Mouse (Mus musculus) lung, embryonic 15.5 days (tissue): ENCODE data around the gene Rcor1. TPM values are rescaled to one million over a fixed set of nuclear protein-coding genes. Genes with fewer than 3 reads are reported as not detected.

Experiments
- ATAC-seq: fragments of 200-750 bp; cut with Nextera tagmentation; 2 replicates; pipeline ENCODE4 v1.8.0; 2017; ENCODE audit warnings: moderate number of reproducible peaks, borderline replicate concordance; ENCODE audit not compliant: low FRiP score, low TSS enrichment; ENCODE audit errors: extremely low read depth
- H3K27ac ChIP-seq: fragments of 300-500 bp; sonication (generic); 2 replicates; pipeline ENCODE4 v1.5.1; 2015; ENCODE audit warnings: moderate library complexity, mild to moderate bottlenecking, inconsistent platforms
- H3K27me3 ChIP-seq: fragments of 300-500 bp; sonication (generic); 2 replicates; pipeline ENCODE4 v1.6.1; 2015; ENCODE audit warnings: inconsistent platforms
- H3K36me3 ChIP-seq: fragments of 300-500 bp; sonication (generic); 2 replicates; pipeline ENCODE4 v1.6.1; 2015; ENCODE audit warnings: inconsistent platforms
- H3K4me1 ChIP-seq: fragments of 300-500 bp; sonication (generic); 2 replicates; pipeline ENCODE4 v1.6.1; 2015; ENCODE audit warnings: inconsistent platforms
- H3K4me2 ChIP-seq: fragments of 300-500 bp; sonication (generic); 2 replicates; pipeline ENCODE4 v1.6.1; 2015; ENCODE audit warnings: inconsistent platforms, mild to moderate bottlenecking, moderate library complexity
- H3K4me3 ChIP-seq: fragments of 300-500 bp; sonication (generic); 2 replicates; pipeline ENCODE4 v1.5.1; 2015; ENCODE audit warnings: mild to moderate bottlenecking, inconsistent platforms
- H3K9ac ChIP-seq: fragments of 300-500 bp; sonication (generic); 2 replicates; pipeline ENCODE4 v1.6.1; 2015; ENCODE audit warnings: inconsistent platforms
- H3K9me3 ChIP-seq: fragments of 300-500 bp; sonication (generic); 2 replicates; pipeline ENCODE4 v1.6.1; 2016; ENCODE audit warnings: inconsistent platforms
- WGBS: fragments of 180-500 bp; shearing (Covaris S2); methylation state at CpG from one replicate; pipeline ENCODE4 v1.1.7; 2015; 5-methylcytosine and 5-hydroxymethylcytosine counted together
- polyA plus RNA-seq: library from polyadenylated mRNA; unstranded; fragments of >200 nt; fragmentation: Nextera tagmentation; extraction: Ambion mirVana; gene quantifications from 2 replicates; pipeline ENCODE4 v1.2.1, GENCODE M21; 2015

Rcor1 gene
- polyA plus RNA-seq, 1 experiment from 2014 or later = 10.9 TPM

GRCm38 (mm10) chr12:111005803-111006202 is 33.3 kb upstream of the Rcor1 start:
- H3K27ac ChIP-seq = 0 out of 2 replicates have a peak overlapping the region, but pooled peaks have one; percentile 63
- no peaks in the 10 kb centered on the region for H3K9me3 ChIP-seq
- WGBS = 55% methylated on average over 6 of the region's 6 CpGs
- no peaks in the 10 kb centered on the region for H3K36me3 ChIP-seq
- ATAC-seq = no peak; the same call in 1 of the 2 replicates
- H3K4me1 ChIP-seq = peaks cover 35% of the 10 kb centered on the region
- no peak overlapping the region for H3K4me3 ChIP-seq
- no peak overlapping the region for H3K9ac ChIP-seq
- no peaks in the 10 kb centered on the region for H3K27me3 ChIP-seq
- no peak overlapping the region for H3K4me2 ChIP-seq

GRCm38 (mm10) chr12:111006339-111006738 is 32.8 kb upstream of the Rcor1 start:
- 0 out of 2 replicates have a peak, but pooled peaks have one; percentile 12 for ATAC-seq
- Histone ChIP-seq H3K4me1 (peaks cover 35% of the 10 kb centered on the region), H3K4me2 (no peak overlapping the region), H3K27ac (peak overlapping the region; percentile 63), H3K4me3 (no peak overlapping the region), H3K9ac (no peak overlapping the region), H3K36me3 (no peaks in the 10 kb centered on the region), H3K9me3 (no peaks in the 10 kb centered on the region), H3K27me3 (no peaks in the 10 kb centered on the region)
- WGBS = 38% methylated on average over 5 of the region's 5 CpGs

GRCm38 (mm10) chr12:111007134-111008103 is 31.7 kb upstream of the Rcor1 start:
- ATAC-seq = peak; percentile 15; the same call in 1 of the 2 replicates
- Histone ChIP-seq H3K27me3 (no peaks in the 10 kb centered on the region), H3K9ac (no peak overlapping the region), H3K4me1 (peaks cover 35% of the 10 kb centered on the region), H3K4me3 (no peak overlapping the region), H3K4me2 (no peak overlapping the region), H3K27ac (peak overlapping the region; percentile 63), H3K9me3 (no peaks in the 10 kb centered on the region), H3K36me3 (no peaks in the 10 kb centered on the region)
- WGBS = 45% methylated on average over 14 of the region's 14 CpGs

GRCm38 (mm10) chr12:111008500-111009490 is 30.4 kb upstream of the Rcor1 start:
- Histone ChIP-seq H3K36me3 (no peaks in the 10 kb centered on the region), H3K4me3 (no peak overlapping the region), H3K27me3 (no peaks in the 10 kb centered on the region), H3K9me3 (no peaks in the 10 kb centered on the region), H3K27ac (peak overlapping the region; percentile 51), H3K4me1 (peaks cover 35% of the 10 kb centered on the region), H3K9ac (no peak overlapping the region), H3K4me2 (no peak overlapping the region)
- WGBS = 39% methylated on average over 11 of the region's 11 CpGs
- ATAC-seq = peak; percentile 50; the same call in 1 of the 2 replicates

GRCm38 (mm10) chr12:111009615-111010257 is 29.4 kb upstream of the Rcor1 start:
- H3K27me3 ChIP-seq = no peaks in the 10 kb centered on the region
- H3K4me3 ChIP-seq = no peak overlapping the region
- no peaks in the 10 kb centered on the region for H3K36me3 ChIP-seq
- peaks cover 35% of the 10 kb centered on the region for H3K4me1 ChIP-seq
- peak overlapping the region; percentile 37; the same call in 1 of the 2 replicates for H3K27ac ChIP-seq
- no peaks in the 10 kb centered on the region for H3K9me3 ChIP-seq
- ATAC-seq = no peak
- no peak overlapping the region for H3K9ac ChIP-seq
- no peak overlapping the region for H3K4me2 ChIP-seq
- 42% methylated on average over 6 of the region's 6 CpGs for WGBS

- Histone ChIP-seq H3K36me3 (no peaks in the 10 kb centered on the region), H3K4me3 (no peak overlapping the region), H3K9ac (no peak overlapping the region), H3K27me3 (no peaks in the 10 kb centered on the region), H3K4me2 (no peak overlapping the region), H3K9me3 (no peaks in the 10 kb centered on the region), H3K4me1 (0 out of 2 replicates have a peak, but pooled peaks cover 3% of the 10 kb centered on the region), H3K27ac (no peak overlapping the region)
- ATAC-seq = no peak
- 70% methylated on average over 3 of the region's 3 CpGs for WGBS
Measured at GRCm38 (mm10) chr12:111016807-111017206, 22.3 kb upstream of the Rcor1 start.

GRCm38 (mm10) chr12:111018068-111018467 is 21.1 kb upstream of the Rcor1 start:
- Histone ChIP-seq H3K9ac (no peak overlapping the region), H3K4me3 (no peak overlapping the region), H3K36me3 (no peaks in the 10 kb centered on the region), H3K4me2 (no peak overlapping the region), H3K9me3 (no peaks in the 10 kb centered on the region), H3K27me3 (no peaks in the 10 kb centered on the region), H3K4me1 (0 out of 2 replicates have a peak, but pooled peaks cover 3% of the 10 kb centered on the region), H3K27ac (no peak overlapping the region)
- WGBS = 87% methylated on average over 11 of the region's 11 CpGs
- no peak for ATAC-seq

GRCm38 (mm10) chr12:111019086-111019485 is 20.1 kb upstream of the Rcor1 start:
- no peak for ATAC-seq
- H3K9me3 ChIP-seq = no peaks in the 10 kb centered on the region
- 89% methylated on average over 2 of the region's 2 CpGs for WGBS

GRCm38 (mm10) chr12:111021138-111021537 is 18.0 kb upstream of the Rcor1 start:
- H3K27me3 ChIP-seq = no peaks in the 10 kb centered on the region
- no peak for ATAC-seq
- WGBS = 7% methylated on average over 1 of the region's 1 CpGs

More at GRCm38 (mm10) chr12:111019086-111019485, 20.1 kb upstream of the Rcor1 start:
- Histone ChIP-seq H3K36me3 (no peaks in the 10 kb centered on the region), H3K27me3 (no peaks in the 10 kb centered on the region), H3K27ac (no peak overlapping the region), H3K4me2 (no peak overlapping the region), H3K9ac (no peak overlapping the region), H3K4me3 (no peak overlapping the region), H3K4me1 (0 out of 2 replicates have a peak, but pooled peaks cover 3% of the 10 kb centered on the region)

GRCm38 (mm10) chr12:111021577-111021976 is 17.6 kb upstream of the Rcor1 start:
- Histone ChIP-seq H3K27ac (no peak overlapping the region), H3K36me3 (no peaks in the 10 kb centered on the region), H3K27me3 (no peaks in the 10 kb centered on the region), H3K9me3 (no peaks in the 10 kb centered on the region), H3K4me1 (no peaks in the 10 kb centered on the region), H3K9ac (no peak overlapping the region), H3K4me3 (no peak overlapping the region), H3K4me2 (no peak overlapping the region)
- ATAC-seq = no peak
- WGBS = 52% methylated on average over 3 of the region's 3 CpGs

More at GRCm38 (mm10) chr12:111021138-111021537, 18.0 kb upstream of the Rcor1 start:
- H3K4me3 ChIP-seq = no peak overlapping the region
- H3K36me3 ChIP-seq = no peaks in the 10 kb centered on the region
- no peaks in the 10 kb centered on the region for H3K9me3 ChIP-seq
- no peak overlapping the region for H3K27ac ChIP-seq
- no peak overlapping the region for H3K4me2 ChIP-seq
- no peak overlapping the region for H3K9ac ChIP-seq
- H3K4me1 ChIP-seq = no peaks in the 10 kb centered on the region
